Mouse (Mus musculus) layer of hippocampus, adult 18-20 months (tissue): ENCODE measurements at regions not wholly inside any gene's neighbourhood (a gene's known extent, or its start where the extent isn't known, plus 50 kb on each side); places are given as distances from the start of the nearest gene placed in this dataset.

Experiments used
- DNase-seq, 2 experiments: peaks; one replicate each; pipeline ENCODE4 v3.0.0; 2022; ENCODE audit warnings: low spot score in 2 of 2

DNA sequence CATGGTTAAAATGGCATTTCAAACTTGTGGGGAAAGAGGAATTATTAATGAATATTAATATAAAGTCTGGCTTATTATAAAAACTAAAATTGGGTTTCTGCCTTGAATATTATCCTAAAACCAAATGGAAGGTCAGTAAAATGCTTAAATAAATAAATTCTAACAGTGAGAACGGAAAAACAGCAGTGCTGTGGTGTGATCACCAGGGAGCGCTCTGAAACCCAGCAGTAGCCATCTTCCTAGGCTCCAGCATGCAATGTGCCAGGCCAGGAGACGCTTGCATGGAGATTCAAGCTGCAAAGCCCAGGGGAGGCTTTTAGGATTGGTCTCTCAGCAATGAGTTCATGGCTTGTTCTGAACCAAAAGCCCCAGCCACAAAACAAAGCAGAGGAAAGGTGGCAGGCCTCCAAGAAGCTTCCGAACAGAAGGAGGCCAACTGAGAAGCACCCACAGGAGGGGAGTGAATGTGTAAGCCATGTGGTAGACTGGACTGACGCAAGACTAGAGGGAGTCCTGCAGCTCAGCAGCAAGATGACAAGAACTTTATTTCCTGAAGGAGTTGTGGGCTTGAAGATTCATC is 52.3 kb upstream of the Bace2 start:
- peak in 1 of 2 experiments; percentile 13 for DNase-seq
